Mouse (Mus musculus) ES-Bruce4 (cell line): ENCODE results near the gene Cdk20. TPM values are rescaled to one million over a fixed set of nuclear protein-coding genes. Genes with fewer than 3 reads are reported as not detected.

ENCODE experiments used
- H3K27ac ChIP-seq: 2 replicates; pipeline ENCODE4 v1.5.1; 2012; ENCODE audit warnings: low read length, inconsistent platforms; ENCODE audit not compliant: insufficient read depth
- H3K27me3 ChIP-seq: 2 replicates; pipeline ENCODE4 v1.6.1; 2012; ENCODE audit warnings: mild to moderate bottlenecking, low read length, inconsistent platforms; ENCODE audit not compliant: control insufficient read depth, poor library complexity, insufficient read depth, severe bottlenecking
- H3K36me3 ChIP-seq: 2 replicates; pipeline ENCODE4 v1.6.1; 2012; ENCODE audit warnings: inconsistent platforms, mild to moderate bottlenecking, low read length, moderate library complexity; ENCODE audit not compliant: control insufficient read depth, poor library complexity, insufficient read depth, severe bottlenecking
- H3K4me1 ChIP-seq: one replicate; pipeline ENCODE4 v1.8.1; 2011; ENCODE audit warnings: low read length; ENCODE audit not compliant: control insufficient read depth, insufficient read depth
- H3K4me3 ChIP-seq: 2 replicates; pipeline ENCODE4 v1.5.1; 2011; ENCODE audit warnings: low read depth, mild to moderate bottlenecking, low read length
- H3K9ac ChIP-seq: 2 replicates; pipeline ENCODE4 v1.6.1; 2012; ENCODE audit warnings: low read depth, mild to moderate bottlenecking, inconsistent platforms; ENCODE audit not compliant: poor library complexity, severe bottlenecking
- H3K9me3 ChIP-seq: replicated peaks from 2 replicates; pipeline ENCODE4 v1.6.1; 2012; ENCODE audit warnings: mild to moderate bottlenecking, low read length, inconsistent platforms; ENCODE audit not compliant: control insufficient read depth, poor library complexity, insufficient read depth, severe bottlenecking
- CTCF ChIP-seq: IDR thresholded peaks from one replicate; pipeline ENCODE4 v1.8.1; 2011; ENCODE audit warnings: low read depth, low read length
- EP300 ChIP-seq: IDR thresholded peaks from 2 replicates; pipeline ENCODE4 v1.6.1; 2011; ENCODE audit warnings: low read depth, low read length; ENCODE audit not compliant: insufficient read depth
- POLR2A ChIP-seq: IDR thresholded peaks from one replicate; pipeline ENCODE4 v1.8.1; 2011; ENCODE audit warnings: low read length; ENCODE audit not compliant: insufficient read depth
- polyA plus RNA-seq: library from polyadenylated mRNA; stranded (reverse); fragments of >200 nt; gene quantifications from 2 replicates; pipeline ENCODE4 v1.2.4, GENCODE M21; 2011; ENCODE audit warnings: low read depth; ENCODE audit not compliant: missing spikeins, insufficient read depth, insufficient read length

Cdk20 gene
- polyA plus RNA-seq, 1 experiment = 4.6 TPM

- no peak overlapping the region for H3K9ac ChIP-seq
- H3K27ac ChIP-seq = no peak overlapping the region
- no peaks in the 10 kb centered on the region for H3K9me3 ChIP-seq
- no peak overlapping the region for H3K4me3 ChIP-seq
- H3K36me3 ChIP-seq = no peaks in the 10 kb centered on the region
- no peaks in the 10 kb centered on the region for H3K4me1 ChIP-seq
- no peaks in the 10 kb centered on the region; the same call in 1 of the 2 replicates for H3K27me3 ChIP-seq
- TF ChIP-seq POLR2A (no peak), CTCF (no peak), EP300 (no peak)
Measured at GRCm38 (mm10) chr13:64489886-64490285, 57.8 kb downstream of the Cdk20 start.

Other genes starting within 250 kb of the Cdk20 start
- 27.3 and 30.4 TPM in 2 replicates for gene Cdc14b, start 157.0 kb upstream of the Cdk20 start, polyA plus RNA-seq
- 15.2 and 15.5 TPM in 2 replicates for gene Aaed1, start 119.6 kb upstream of the Cdk20 start, polyA plus RNA-seq
- 290 TPM in 2 replicates for gene Ctsl, start 61.4 kb upstream of the Cdk20 start, polyA plus RNA-seq
- not detected in 2 replicates for gene Fam240b, start 65.5 kb downstream of the Cdk20 start, polyA plus RNA-seq